Mouse (Mus musculus): ENCODE data around the gene Arl11.

- TF ChIP-seq CTCF (IDR thresholded peaks at IDR 0.05) (no peak), POLR2A (IDR thresholded peaks at IDR 0.05; ENCODE audit: insufficient read depth, low read depth, low read length) (no peak)
These were observed 34.9 kb upstream of the Arl11 start for GRCm38 (mm10) chr14:61274414-61275198.
